In the genomic region with DNA sequence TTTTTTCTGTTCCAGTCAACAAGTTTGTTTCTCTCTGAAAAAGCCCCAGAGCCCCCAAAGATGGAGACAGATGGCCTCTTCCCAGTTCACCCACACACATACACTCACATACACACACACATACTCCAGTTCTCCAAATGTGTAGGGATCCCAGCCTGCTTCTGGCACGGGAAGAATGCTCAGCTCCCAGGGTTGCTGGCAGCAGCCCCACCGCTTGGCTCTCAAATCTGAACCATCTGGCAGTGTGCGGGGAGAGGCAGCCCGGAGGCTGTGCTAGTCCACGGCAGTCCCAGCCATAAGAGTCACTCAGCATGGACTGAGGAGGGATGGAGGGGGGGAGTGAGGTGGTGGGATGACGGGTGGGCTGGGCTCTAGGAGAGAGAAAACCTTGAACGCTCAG, we compare ENCODE assay signal across 9 mouse cellular contexts. TPM values are rescaled to one million over a fixed set of nuclear protein-coding genes. Genes with fewer than 3 reads are reported as not detected.
DNase-seq lines count a peak whose midpoint lies in the region; ATAC-seq lines count a peak whose summit lies in the region.
"Had no signal": no experiment of that assay in that cellular context is flagged by ENCODE, and none has a peak within 500 bp of the region (broad histone marks: within the 10 kb centered on the region; RNA-seq: fewer than 3 reads in every experiment).

No protein-coding gene starts in this region.

- H3K4me1 ChIP-seq in embryonic facial prominence, embryonic 15.5 days: peaks cover 37% of the 10 kb centered on the region
- H3K4me1 ChIP-seq in neural tube, embryonic 13.5 days (replicated peaks): peaks cover 28% of the 10 kb centered on the region
- H3K4me1 ChIP-seq: liver, embryonic 15.5 days had no signal

- ATAC-seq in embryonic facial prominence, embryonic 15.5 days (ENCODE audit: insufficient number of reproducible peaks, low FRiP score, low TSS enrichment, low read depth): peak; percentile 92
- ATAC-seq in neural tube, embryonic 13.5 days (ENCODE audit: low read depth): peak; percentile 93
- no peak for ATAC-seq in granulocyte monocyte progenitor cell, adult 5-6 weeks (replicated peaks; ENCODE audit: poor library complexity, severe bottlenecking)

- peak; percentile 88 for DNase-seq in brain, embryonic 18.5 days (ENCODE audit: low read depth, low spot score)
- peak; percentile 81 to 88 for DNase-seq in heart, adult 9 months (ENCODE audit: low spot score in 2 of 2)
- DNase-seq in kidney, adult 9 months: peak; percentile 47
- peak; percentile 90 to 93 for DNase-seq in left cerebral cortex, postnatal 36 days (ENCODE audit: low spot score in 2 of 2)
- peak; percentile 78 for DNase-seq in urinary bladder, postnatal 14 days (ENCODE audit: low spot score)

- H3K9ac ChIP-seq in embryonic facial prominence, embryonic 15.5 days: no peak overlapping the region
- H3K9ac ChIP-seq in neural tube, embryonic 13.5 days: no peak overlapping the region
- H3K9ac ChIP-seq: liver, embryonic 15.5 days had no signal

- H3K9me3 ChIP-seq in embryonic facial prominence, embryonic 15.5 days (replicated peaks): no peaks in the 10 kb centered on the region
- no peaks in the 10 kb centered on the region for H3K9me3 ChIP-seq in neural tube, embryonic 13.5 days
- H3K9me3 ChIP-seq: liver, embryonic 15.5 days had no signal

- H3K36me3 ChIP-seq in embryonic facial prominence, embryonic 15.5 days: peaks cover 28% of the 10 kb centered on the region
- no peaks in the 10 kb centered on the region for H3K36me3 ChIP-seq in neural tube, embryonic 13.5 days
- H3K36me3 ChIP-seq: liver, embryonic 15.5 days had no signal

- intact Hi-C loops in left cerebral cortex, postnatal 36 days (cut with DNase I): loop anchor here (5.0 kb wide), 2 partner anchors 59 to 74 kb away; no protein-coding TSS in a partner anchor

- no peaks in the 10 kb centered on the region for H3K27me3 ChIP-seq in embryonic facial prominence, embryonic 15.5 days
- H3K27me3 ChIP-seq in neural tube, embryonic 13.5 days: no peaks in the 10 kb centered on the region
- H3K27me3 ChIP-seq: liver, embryonic 15.5 days had no signal

- H3K4me2 ChIP-seq in embryonic facial prominence, embryonic 15.5 days (replicated peaks): no peak overlapping the region
- H3K4me2 ChIP-seq in neural tube, embryonic 13.5 days: no peak overlapping the region
- H3K4me2 ChIP-seq: liver, embryonic 15.5 days had no signal

- H3K27ac ChIP-seq in embryonic facial prominence, embryonic 15.5 days (replicated peaks): peak overlapping the region; percentile 83
- no peak overlapping the region for H3K27ac ChIP-seq in neural tube, embryonic 13.5 days (replicated peaks)
- H3K27ac ChIP-seq: liver, embryonic 15.5 days had no signal

- H3K4me3 ChIP-seq in embryonic facial prominence, embryonic 15.5 days (replicated peaks): no peak overlapping the region
- H3K4me3 ChIP-seq in neural tube, embryonic 13.5 days: no peak overlapping the region
- H3K4me3 ChIP-seq: liver, embryonic 15.5 days had no signal

- 19% methylated on average over 7 of the region's 7 CpGs for WGBS in embryonic facial prominence, embryonic 15.5 days
- WGBS in neural tube, embryonic 13.5 days: 46% methylated on average over 7 of the region's 7 CpGs

RNA-seq across cellular contexts. Expression of gene Orm1, which starts 53.3 kb away (rescaled TPM):
- 17.0 and 22.3 TPM in 2 replicates for polyA plus RNA-seq in embryonic facial prominence, embryonic 15.5 days (2015; fragmentation: Nextera tagmentation; extraction: Ambion mirVana)
- total RNA-seq in left cerebral cortex, postnatal 36 days (2021): not detected
- not detected in 2 replicates for polyA plus RNA-seq in neural tube, embryonic 13.5 days (2015; fragmentation: Nextera tagmentation; extraction: Ambion mirVana)
- not detected in 2 replicates for total RNA-seq in granulocyte monocyte progenitor cell, adult 5-6 weeks (2014; fragmentation: Nextera tagmentation)
- total RNA-seq in granulocyte monocyte progenitor cell, adult 5-6 weeks (2017): 1.3 and 3.2 TPM in 2 replicates
